Mouse (Mus musculus): ENCODE measurements at regions not wholly inside any gene's neighbourhood (a gene's known extent, or its start where the extent isn't known, plus 50 kb on each side); places are given as distances from the start of the nearest gene placed in this dataset.
A peak's percentile ranks its signal among the peaks of the same experiment; 100 is the strongest.

- Histone ChIP-seq H3K27me3 (replicated peaks; ENCODE audit: control insufficient read depth, insufficient read depth, low read length) (no peaks in the 10 kb centered on the region), H3K36me3 (ENCODE audit: control insufficient read depth, insufficient read depth, low read length) (no peaks in the 10 kb centered on the region), H3K4me3 (ENCODE audit: insufficient read depth, low read depth, low read length) (no peak overlapping the region), H3K4me1 (ENCODE audit: control insufficient read depth, insufficient read depth, low read length) (0 out of 2 replicates have a peak, but pooled peaks cover 2% of the 10 kb centered on the region), H3K27ac (ENCODE audit: insufficient read depth, low read depth, low read length) (no peak overlapping the region)
- DNase-seq, result peak; percentile 76
- WGBS, result 65% methylated on average over 4 of the region's 4 CpGs
- TF ChIP-seq POLR2A (IDR thresholded peaks at IDR 0.05; ENCODE audit: low read depth, low read length) (no peak), CTCF (conservative IDR thresholded peaks at IDR 0.05; ENCODE audit: insufficient read depth, insufficient read length, low read depth, low read length) (no peak)
These were observed 59.6 kb upstream of the Cd28 start for GRCm38 (mm10) chr1:60656976-60657375.

- Histone ChIP-seq H3K36me3 (ENCODE audit: control insufficient read depth, insufficient read depth, low read length) (no peaks in the 10 kb centered on the region), H3K27me3 (replicated peaks; ENCODE audit: control insufficient read depth, insufficient read depth, low read length) (no peaks in the 10 kb centered on the region), H3K27ac (ENCODE audit: insufficient read depth, low read depth, low read length) (peak overlapping the region; percentile 81; the same call in 1 of the 2 replicates), H3K4me1 (ENCODE audit: control insufficient read depth, insufficient read depth, low read length) (0 out of 2 replicates have a peak, but pooled peaks cover 2% of the 10 kb centered on the region), H3K4me3 (ENCODE audit: insufficient read depth, low read depth, low read length) (no peak overlapping the region)
- WGBS, result 71% methylated on average over 6 of the region's 6 CpGs
- DNase-seq, result no peak
- no peak for TF ChIP-seq POLR2A (IDR thresholded peaks at IDR 0.05; ENCODE audit: low read depth, low read length)
- no peak for TF ChIP-seq CTCF (conservative IDR thresholded peaks at IDR 0.05; ENCODE audit: insufficient read depth, insufficient read length, low read depth, low read length)
These were observed 60.7 kb upstream of the Cd28 start for GRCm38 (mm10) chr1:60655691-60656595.

GRCm38 (mm10) chr1:60655206-60655605 is 61.4 kb upstream of the Cd28 start:
- peak; percentile 59 for DNase-seq
- Histone ChIP-seq H3K4me1 (ENCODE audit: control insufficient read depth, insufficient read depth, low read length) (0 out of 2 replicates have a peak, but pooled peaks cover 2% of the 10 kb centered on the region), H3K27ac (ENCODE audit: insufficient read depth, low read depth, low read length) (no peak overlapping the region), H3K36me3 (ENCODE audit: control insufficient read depth, insufficient read depth, low read length) (no peaks in the 10 kb centered on the region), H3K4me3 (ENCODE audit: insufficient read depth, low read depth, low read length) (no peak overlapping the region), H3K27me3 (replicated peaks; ENCODE audit: control insufficient read depth, insufficient read depth, low read length) (no peaks in the 10 kb centered on the region)
- WGBS, result 55% methylated on average over 2 of the region's 2 CpGs
- TF ChIP-seq POLR2A (IDR thresholded peaks at IDR 0.05; ENCODE audit: low read depth, low read length) (no peak), CTCF (conservative IDR thresholded peaks at IDR 0.05; ENCODE audit: insufficient read depth, insufficient read length, low read depth, low read length) (no peak)

GRCm38 (mm10) chr1:60652570-60653011 is 64.0 kb upstream of the Cd28 start:
- Histone ChIP-seq H3K27ac (ENCODE audit: insufficient read depth, low read depth, low read length) (peak overlapping the region; percentile 43), H3K36me3 (ENCODE audit: control insufficient read depth, insufficient read depth, low read length) (no peaks in the 10 kb centered on the region), H3K4me1 (ENCODE audit: control insufficient read depth, insufficient read depth, low read length) (0 out of 2 replicates have a peak, but pooled peaks cover 2% of the 10 kb centered on the region), H3K27me3 (replicated peaks; ENCODE audit: control insufficient read depth, insufficient read depth, low read length) (no peaks in the 10 kb centered on the region), H3K4me3 (ENCODE audit: insufficient read depth, low read depth, low read length) (no peak overlapping the region)
- 52% methylated on average over 4 of the region's 4 CpGs for WGBS
- DNase-seq, result peak; percentile 42
- TF ChIP-seq CTCF (conservative IDR thresholded peaks at IDR 0.05; ENCODE audit: insufficient read depth, insufficient read length, low read depth, low read length), result no peak
- TF ChIP-seq POLR2A (IDR thresholded peaks at IDR 0.05; ENCODE audit: low read depth, low read length), result no peak

- no peak overlapping the region for H3K27ac ChIP-seq (ENCODE audit: insufficient read depth, low read depth, low read length)
- H3K4me3 ChIP-seq (ENCODE audit: insufficient read depth, low read depth, low read length), result no peak overlapping the region
- no peaks in the 10 kb centered on the region for H3K36me3 ChIP-seq (ENCODE audit: control insufficient read depth, insufficient read depth, low read length)
- peak; percentile 43 for DNase-seq
- 0 out of 2 replicates have a peak, but pooled peaks cover 2% of the 10 kb centered on the region for H3K4me1 ChIP-seq (ENCODE audit: control insufficient read depth, insufficient read depth, low read length)
- 75% methylated on average over 3 of the region's 3 CpGs for WGBS
- TF ChIP-seq CTCF (conservative IDR thresholded peaks at IDR 0.05; ENCODE audit: insufficient read depth, insufficient read length, low read depth, low read length) (no peak), POLR2A (IDR thresholded peaks at IDR 0.05; ENCODE audit: low read depth, low read length) (no peak)
- H3K27me3 ChIP-seq (replicated peaks; ENCODE audit: control insufficient read depth, insufficient read depth, low read length), result no peaks in the 10 kb centered on the region
These were observed 66.4 kb upstream of the Cd28 start for GRCm38 (mm10) chr1:60650158-60650557.

GRCm38 (mm10) chr1:60649303-60649850 is 67.2 kb upstream of the Cd28 start:
- no peak overlapping the region for H3K27ac ChIP-seq (ENCODE audit: insufficient read depth, low read depth, low read length)
- H3K4me3 ChIP-seq (ENCODE audit: insufficient read depth, low read depth, low read length), result no peak overlapping the region
- no peaks in the 10 kb centered on the region for H3K27me3 ChIP-seq (replicated peaks; ENCODE audit: control insufficient read depth, insufficient read depth, low read length)
- no peaks in the 10 kb centered on the region for H3K36me3 ChIP-seq (ENCODE audit: control insufficient read depth, insufficient read depth, low read length)
- TF ChIP-seq CTCF (conservative IDR thresholded peaks at IDR 0.05; ENCODE audit: insufficient read depth, insufficient read length, low read depth, low read length), result no peak
- TF ChIP-seq POLR2A (IDR thresholded peaks at IDR 0.05; ENCODE audit: low read depth, low read length), result no peak
- WGBS, result 86% methylated on average over 8 of the region's 8 CpGs
- H3K4me1 ChIP-seq (ENCODE audit: control insufficient read depth, insufficient read depth, low read length), result 0 out of 2 replicates have a peak, but pooled peaks cover 2% of the 10 kb centered on the region
- no peak for DNase-seq

- H3K27ac ChIP-seq (ENCODE audit: insufficient read depth, low read depth, low read length), result no peak overlapping the region
- no peaks in the 10 kb centered on the region for H3K27me3 ChIP-seq (replicated peaks; ENCODE audit: control insufficient read depth, insufficient read depth, low read length)
- TF ChIP-seq POLR2A (IDR thresholded peaks at IDR 0.05; ENCODE audit: low read depth, low read length) (no peak), CTCF (conservative IDR thresholded peaks at IDR 0.05; ENCODE audit: insufficient read depth, insufficient read length, low read depth, low read length) (no peak)
- 91% methylated on average over 5 of the region's 5 CpGs for WGBS
- H3K4me3 ChIP-seq (ENCODE audit: insufficient read depth, low read depth, low read length), result no peak overlapping the region
- no peaks in the 10 kb centered on the region for H3K36me3 ChIP-seq (ENCODE audit: control insufficient read depth, insufficient read depth, low read length)
- no peak for DNase-seq
- H3K4me1 ChIP-seq (ENCODE audit: control insufficient read depth, insufficient read depth, low read length), result 0 out of 2 replicates have a peak, but pooled peaks cover 5% of the 10 kb centered on the region
These were observed 69.8 kb upstream of the Cd28 start for GRCm38 (mm10) chr1:60646828-60647227.

Data from kidney, adult 2 months (tissue).